Mouse (Mus musculus): ENCODE measurements around the gene Plekho2.

Gene Plekho2

GRCm38 (mm10) chr9:65552711-65553110, 27.1 kb downstream of the Plekho2 start:
- DNase-seq, result no peak

GRCm38 (mm10) chr9:65552141-65552540, 27.7 kb downstream of the Plekho2 start:
- no peak for DNase-seq

- DNase-seq, result no peak
These were observed 28.8 kb downstream of the Plekho2 start for GRCm38 (mm10) chr9:65551035-65551434.

- no peak for DNase-seq
These were observed 29.6 kb downstream of the Plekho2 start for GRCm38 (mm10) chr9:65550079-65550831.

- DNase-seq, result no peak
These were observed 30.2 kb downstream of the Plekho2 start for GRCm38 (mm10) chr9:65549643-65550042.

GRCm38 (mm10) chr9:65549139-65549538, 30.7 kb downstream of the Plekho2 start:
- DNase-seq, result no peak

- no peak for DNase-seq
These were observed 31.5 kb downstream of the Plekho2 start for GRCm38 (mm10) chr9:65548311-65548710.

- DNase-seq, result no peak
These were observed 32.0 kb downstream of the Plekho2 start for GRCm38 (mm10) chr9:65547844-65548243.

GRCm38 (mm10) chr9:65547111-65547510, 32.7 kb downstream of the Plekho2 start:
- no peak for DNase-seq

- DNase-seq, result no peak
These were observed 33.5 kb downstream of the Plekho2 start for GRCm38 (mm10) chr9:65546413-65546695.

- no peak for DNase-seq
These were observed 34.0 kb downstream of the Plekho2 start for GRCm38 (mm10) chr9:65545635-65546412.

- no peak for DNase-seq
These were observed 37.7 kb downstream of the Plekho2 start for GRCm38 (mm10) chr9:65542111-65542524.

- no peak for DNase-seq
These were observed 38.4 kb downstream of the Plekho2 start for GRCm38 (mm10) chr9:65541126-65542068.

- no peak for DNase-seq
These were observed 40.1 kb downstream of the Plekho2 start for GRCm38 (mm10) chr9:65539697-65540096.

GRCm38 (mm10) chr9:65537901-65538630, 41.8 kb downstream of the Plekho2 start:
- DNase-seq, result no peak

- no peak for DNase-seq
These were observed 43.3 kb downstream of the Plekho2 start for GRCm38 (mm10) chr9:65536491-65536890.

GRCm38 (mm10) chr9:65535789-65536469, 43.9 kb downstream of the Plekho2 start:
- DNase-seq, result no peak

- DNase-seq, result no peak
These were observed 44.6 kb downstream of the Plekho2 start for GRCm38 (mm10) chr9:65535191-65535722.

GRCm38 (mm10) chr9:65534111-65534510, 45.7 kb downstream of the Plekho2 start:
- no peak for DNase-seq

GRCm38 (mm10) chr9:65532986-65533385, 46.9 kb downstream of the Plekho2 start:
- DNase-seq, result no peak

GRCm38 (mm10) chr9:65531283-65531682, 48.6 kb downstream of the Plekho2 start:
- no peak for DNase-seq

GRCm38 (mm10) chr9:65529659-65530058, 50.2 kb downstream of the Plekho2 start:
- DNase-seq, result no peak
